Mouse (Mus musculus) frontal cortex, postnatal 36 days (tissue): ENCODE measurements at regions not wholly inside any gene's neighbourhood (a gene's known extent, or its start where the extent isn't known, plus 50 kb on each side); places are given as distances from the start of the nearest gene placed in this dataset.

ENCODE experiments used
- DNase-seq, 2 experiments: peaks; one replicate each; pipeline ENCODE4 v3.0.0; 2022; ENCODE audit warnings: low spot score in 2 of 2

GRCm38 (mm10) chr8:36041222-36041864 lies 275.8 kb downstream of the Gm19410 start:
- no peak for DNase-seq

- no peak for DNase-seq
These were observed 277.0 kb downstream of the Gm19410 start for GRCm38 (mm10) chr8:36042594-36042993.
